Comparison of ENCODE assay signal across 12 mouse cellular contexts in genomic region chr4:125457152-125458093, GRCm38 (mm10). TPM values are rescaled to one million over a fixed set of nuclear protein-coding genes. Genes with fewer than 3 reads are reported as not detected.
DNase-seq lines count a peak whose midpoint lies in the region; ATAC-seq and TF ChIP-seq lines count a peak whose summit lies in the region.
"Had no signal": no experiment of that assay in that cellular context is flagged by ENCODE, and none has a peak within 500 bp of the region (broad histone marks: within the 10 kb centered on the region; RNA-seq: fewer than 3 reads in every experiment).

No protein-coding gene starts in this region.

- peaks cover 19% of the 10 kb centered on the region for H3K4me1 ChIP-seq in midbrain, embryonic 16.5 days (ENCODE audit: control insufficient read depth, insufficient read depth, low read length)
- H3K4me1 ChIP-seq: lung, embryonic 15.5 days had no signal

- peak; percentile 61 to 69 for DNase-seq in cerebellum, postnatal 10 days
- DNase-seq in cerebellum, postnatal 4 days (ENCODE audit: low spot score in 2 of 2): no peak
- peak; percentile 34 for DNase-seq in left cerebral cortex, postnatal 4 days
- no peak for DNase-seq in left cerebral cortex, adult 2 months (ENCODE audit: extremely low spot score in 1 of 2, low spot score in 2 of 2)
- peak; percentile 38 to 40 for DNase-seq in kidney, adult 8-10 months
- no peak for DNase-seq in retina, postnatal 1 day
- no peak for DNase-seq in heart, postnatal 4 days
- DNase-seq: heart, adult 11 months had no signal

- 0 out of 2 replicates have a peak overlapping the region, but pooled peaks have one; percentile 17 for H3K9ac ChIP-seq in midbrain, embryonic 16.5 days (ENCODE audit: low read depth, low read length)
- H3K9ac ChIP-seq: limb, embryonic 13.5 days; lung, embryonic 15.5 days had no signal

- H3K4me2 ChIP-seq in midbrain, embryonic 16.5 days (ENCODE audit: low read length): no peak overlapping the region; the same call in 1 of the 2 replicates
- H3K4me2 ChIP-seq: limb, embryonic 13.5 days; lung, embryonic 15.5 days had no signal

- no peaks in the 10 kb centered on the region for H3K36me3 ChIP-seq in midbrain, embryonic 16.5 days (ENCODE audit: control insufficient read depth, insufficient read depth, low read length)
- H3K36me3 ChIP-seq: limb, embryonic 13.5 days; lung, embryonic 15.5 days had no signal

- no peaks in the 10 kb centered on the region for H3K9me3 ChIP-seq in midbrain, embryonic 16.5 days (replicated peaks; ENCODE audit: control insufficient read depth, low read length, poor library complexity, severe bottlenecking)
- H3K9me3 ChIP-seq: limb, embryonic 13.5 days; lung, embryonic 15.5 days had no signal

- no peaks in the 10 kb centered on the region for H3K27me3 ChIP-seq in midbrain, embryonic 16.5 days (ENCODE audit: control insufficient read depth, insufficient read depth, low read depth, low read length)
- H3K27me3 ChIP-seq: lung, embryonic 15.5 days had no signal

- 27% methylated on average over 11 of the region's 11 CpGs for whole genome bisulfite sequencing in midbrain, embryonic 16.5 days

- peak; percentile 49; the same call in 1 of the 2 replicates for ATAC-seq in midbrain, embryonic 16.5 days

- no peak overlapping the region for H3K27ac ChIP-seq in left cerebral cortex, adult 2 months
- H3K27ac ChIP-seq in midbrain, embryonic 16.5 days (ENCODE audit: low read length): no peak overlapping the region
- H3K27ac ChIP-seq: limb, embryonic 13.5 days; lung, embryonic 15.5 days had no signal

- no peak for TF ChIP-seq CTCF in left cerebral cortex, adult 2 months (IDR thresholded peaks at IDR 0.05)

- intact Hi-C loops in left cerebral cortex, postnatal 4 days (cut with DNase I): no loop called here
- intact Hi-C loops in left cerebral cortex, adult 2 months (cut with DNase I): no loop called here

- H3K4me3 ChIP-seq in left cerebral cortex, adult 2 months: no peak overlapping the region
- H3K4me3 ChIP-seq in midbrain, embryonic 16.5 days (ENCODE audit: low read depth, low read length): no peak overlapping the region
- H3K4me3 ChIP-seq: limb, embryonic 13.5 days; lung, embryonic 15.5 days had no signal

RNA-seq across cellular contexts. Expression of gene Grik3, which starts 33.1 kb away (rescaled TPM):
- 10 to 100 TPM; 64.9 to 68.8 TPM for total RNA-seq in left cerebral cortex, postnatal 4 days (2021)
- total RNA-seq in left cerebral cortex, adult 2 months (2021): 10 to 100 TPM; 42.3 to 45.8 TPM
- polyA plus RNA-seq in midbrain, embryonic 16.5 days (2015; fragmentation: Nextera tagmentation; extraction: Ambion mirVana): 4.4 and 5.9 TPM in 2 replicates
- under 1 TPM; 0.31 to 0.36 TPM for total RNA-seq in heart, postnatal 4 days (2021)
- total RNA-seq: common myeloid progenitor, adult 5-6 weeks had no signal
- polyA plus RNA-seq: lung, embryonic 15.5 days had no signal

Comparison
In these comparisons a context has a peak if more than half of its experiments do, and no peak if none do; other contexts are left out.
1. DNase-seq: peak in cerebellum, postnatal 10 days (2 of 2), left cerebral cortex, postnatal 4 days (single experiment) and kidney, adult 8-10 months (2 of 2); none in cerebellum, postnatal 4 days (0 of 2), left cerebral cortex, adult 2 months (0 of 2), retina, postnatal 1 day (single experiment) and heart, postnatal 4 days (single experiment).
2. RNA of gene Grik3, which starts 33.1 kb away (total RNA-seq): 64.9 to 68.8 TPM in left cerebral cortex, postnatal 4 days and 42.3 to 45.8 TPM in left cerebral cortex, adult 2 months; 0.31 to 0.36 TPM in heart, postnatal 4 days; every median in the first group is over 10 times any median in the second.